Mouse (Mus musculus): ENCODE results near the gene Nfatc3. TPM values are rescaled to one million over a fixed set of nuclear protein-coding genes. Genes with fewer than 3 reads are reported as not detected.
A peak's percentile ranks its signal among the peaks of the same experiment; 100 is the strongest.
"Not testable (repeated sequence)": the region's sequence is repeated elsewhere in the genome, so short reads cannot be mapped to it uniquely, and the experiment has no call there.

The Nfatc3 gene
- polyA plus RNA-seq (2014; fragmentation: Nextera tagmentation; extraction: Ambion mirVana) = 6.9 and 7.6 TPM in 2 replicates

DNA sequence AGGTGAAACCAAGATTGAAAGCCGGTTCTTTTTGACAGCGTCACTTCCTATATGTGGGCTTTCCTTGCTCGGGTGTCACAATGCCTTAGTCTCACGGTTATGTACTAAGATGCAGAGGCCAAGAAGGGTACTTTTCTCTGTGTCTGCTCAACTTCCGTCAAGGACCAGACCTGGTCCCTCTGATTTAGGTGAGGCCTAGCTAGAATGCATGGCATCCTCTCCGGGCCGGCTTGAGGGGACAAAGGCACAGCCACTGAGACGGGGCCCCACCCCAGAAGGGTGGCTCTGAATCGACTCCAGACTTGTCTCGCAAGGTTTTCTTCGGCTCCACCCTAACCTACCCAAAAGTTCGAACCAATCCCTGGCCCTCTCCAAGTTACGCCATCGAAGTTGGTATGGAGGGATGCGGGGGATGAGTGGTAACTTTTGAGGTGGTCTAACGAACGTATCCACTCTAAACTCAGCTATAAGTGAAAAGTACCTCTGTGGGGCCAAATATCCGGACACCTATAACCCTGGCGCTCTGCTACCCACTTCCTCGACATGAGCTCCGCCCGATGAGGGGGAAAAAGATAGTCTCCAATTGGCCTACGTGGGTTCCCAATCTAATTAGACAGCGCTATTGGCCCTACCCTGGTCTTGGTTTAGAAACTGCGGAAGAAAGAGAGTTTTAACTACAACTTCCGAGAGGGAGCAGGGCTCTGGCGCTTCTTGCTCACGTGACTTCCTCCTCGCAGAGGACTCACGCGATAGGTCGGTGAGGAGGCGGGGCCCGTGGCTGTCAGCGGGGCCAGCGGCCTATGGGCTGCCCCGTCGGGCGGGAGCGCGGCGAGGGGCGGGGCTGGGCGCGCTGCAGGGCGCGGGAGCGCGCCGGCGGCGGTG, at the start of gene Nfatc3:
Gene Nfatc3, plus strand, starts transcription at position 110 of the 882 bp plus-strand sequence.
- WGBS = 1% methylated on average over 52 of the region's 52 CpGs
- ATAC-seq (replicated peaks; ENCODE audit: low FRiP score, low TSS enrichment, low read depth) = peak; percentile 98
- H3K27ac ChIP-seq (ENCODE audit: low read depth) = peak within 1 kb of the TSS; percentile 94

DNA sequence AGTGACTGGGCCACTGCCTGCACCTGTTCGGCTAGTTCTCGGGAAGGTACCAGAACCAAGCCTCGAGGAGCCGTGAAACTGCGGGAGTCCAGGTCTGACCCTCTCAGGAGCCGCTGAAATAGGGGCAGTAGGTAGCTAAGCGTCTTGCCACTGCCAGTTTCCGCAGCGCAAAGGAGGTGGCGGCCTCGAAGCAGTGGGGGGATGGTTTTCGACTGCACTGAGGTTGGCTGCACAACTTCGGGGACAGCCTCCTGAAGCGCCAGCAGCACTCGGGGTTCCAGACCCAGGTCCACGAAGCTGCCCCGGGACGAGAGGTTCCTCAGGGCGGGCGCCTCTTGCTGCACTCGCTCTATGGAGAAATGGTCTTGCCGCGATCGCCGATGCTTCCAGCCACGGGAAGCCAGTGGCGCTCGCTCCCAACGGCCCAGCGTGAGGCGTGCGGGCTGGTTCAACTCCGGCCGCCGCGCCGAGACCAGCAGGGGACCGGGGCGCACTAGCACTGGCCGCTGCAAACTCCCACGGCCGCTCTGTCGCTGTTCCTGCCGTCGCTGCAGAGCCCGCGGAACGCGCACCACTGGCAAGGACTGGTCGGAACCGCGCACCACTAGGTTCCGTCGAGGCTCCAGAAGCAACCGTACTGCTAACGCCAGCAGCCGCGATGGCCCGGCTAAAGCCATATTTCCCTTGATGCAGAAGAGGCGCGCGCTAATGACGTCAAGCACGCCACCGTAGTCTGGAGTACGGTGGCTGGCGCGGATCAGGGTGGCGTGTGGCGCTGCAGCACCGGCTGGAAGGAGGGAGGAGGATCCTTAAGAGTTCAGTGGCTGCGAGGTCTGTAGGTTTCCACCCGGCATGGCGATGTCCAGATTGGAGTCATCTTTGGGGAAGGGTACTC, 47.6 kb upstream of the Nfatc3 start:
- DNase-seq (ENCODE audit: low spot score) (peak; percentile 96), ATAC-seq (replicated peaks; ENCODE audit: low FRiP score, low TSS enrichment, low read depth) (peak; percentile 97)
- Histone ChIP-seq H3K36me3 (ENCODE audit: control insufficient read depth, insufficient read depth, low read length) (peaks cover 6% of the 10 kb centered on the region; the same call in 1 of the 2 replicates), H3K4me3 (ENCODE audit: low read depth, low read length) (peak overlapping the region; percentile 97), H3K9ac (ENCODE audit: low read length) (peak overlapping the region; percentile 88), H3K4me1 (replicated peaks; ENCODE audit: control insufficient read depth, insufficient read depth, low read length) (peaks cover 8% of the 10 kb centered on the region), H3K9me3 (ENCODE audit: control insufficient read depth, low read length) (no peaks in the 10 kb centered on the region), H3K4me2 (ENCODE audit: low read length) (peak overlapping the region; percentile 85), H3K27me3 (replicated peaks; ENCODE audit: control insufficient read depth, insufficient read depth, low read length) (no peaks in the 10 kb centered on the region), H3K27ac (ENCODE audit: low read depth) (peak overlapping the region; percentile 57)
- 1% methylated on average over 74 of the region's 74 CpGs for WGBS

More for the DNA sequence above, at the start of gene Nfatc3:
- no peaks in the 10 kb centered on the region for H3K9me3 ChIP-seq (ENCODE audit: control insufficient read depth, low read length)
- no peaks in the 10 kb centered on the region for H3K36me3 ChIP-seq (ENCODE audit: control insufficient read depth, insufficient read depth, low read length)
- H3K4me3 ChIP-seq (ENCODE audit: low read depth, low read length) = peak within 1 kb of the TSS; percentile 83
- H3K4me2 ChIP-seq (ENCODE audit: low read length) = peak within 1 kb of the TSS; percentile 97
- H3K4me1 ChIP-seq (replicated peaks; ENCODE audit: control insufficient read depth, insufficient read depth, low read length) = peaks cover 22% of the 10 kb centered on the region
- peak; percentile 87 for DNase-seq (ENCODE audit: low spot score)
- H3K9ac ChIP-seq (ENCODE audit: low read length) = peak within 1 kb of the TSS; percentile 81
- no peaks in the 10 kb centered on the region for H3K27me3 ChIP-seq (replicated peaks; ENCODE audit: control insufficient read depth, insufficient read depth, low read length)

DNA sequence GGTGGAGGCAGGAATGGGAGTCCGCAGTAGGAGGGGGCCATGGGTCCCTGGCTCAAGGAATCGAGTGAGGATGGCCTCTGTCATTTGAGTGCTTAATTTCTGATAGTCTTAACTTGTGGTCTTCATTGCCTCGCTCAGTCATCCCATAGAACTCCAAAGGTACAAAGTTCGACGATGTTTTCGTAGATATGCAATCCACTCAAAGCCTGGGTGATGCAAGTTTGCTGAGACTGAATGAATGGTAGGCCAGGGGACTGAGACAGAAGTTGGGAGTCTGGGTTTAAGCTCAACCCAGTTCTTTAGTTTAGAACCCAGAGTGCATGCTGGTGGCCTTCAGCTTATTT, 47.0 kb upstream of the Nfatc3 start, which contains the start of gene Ddx28:
Gene Ddx28, minus strand, starts transcription at position 240 of the 344 bp plus-strand sequence.
- H3K4me1 ChIP-seq (replicated peaks; ENCODE audit: control insufficient read depth, insufficient read depth, low read length) = peaks cover 8% of the 10 kb centered on the region
- no peaks in the 10 kb centered on the region for H3K9me3 ChIP-seq (ENCODE audit: control insufficient read depth, low read length)
- H3K4me2 ChIP-seq (ENCODE audit: low read length) = peak within 1 kb of the TSS; percentile 85
- 2% methylated on average over 6 of the region's 6 CpGs for WGBS
- peak within 1 kb of the TSS; percentile 88 for H3K9ac ChIP-seq (ENCODE audit: low read length)
- ATAC-seq (replicated peaks; ENCODE audit: low FRiP score, low TSS enrichment, low read depth) = no peak
- peaks cover 9% of the 10 kb centered on the region; the same call in 1 of the 2 replicates for H3K36me3 ChIP-seq (ENCODE audit: control insufficient read depth, insufficient read depth, low read length)
- peak within 1 kb of the TSS; percentile 57 for H3K27ac ChIP-seq (ENCODE audit: low read depth)
- peak within 1 kb of the TSS; percentile 97 for H3K4me3 ChIP-seq (ENCODE audit: low read depth, low read length)
- H3K27me3 ChIP-seq (replicated peaks; ENCODE audit: control insufficient read depth, insufficient read depth, low read length) = no peaks in the 10 kb centered on the region
- no peak for DNase-seq (ENCODE audit: low spot score)

DNA sequence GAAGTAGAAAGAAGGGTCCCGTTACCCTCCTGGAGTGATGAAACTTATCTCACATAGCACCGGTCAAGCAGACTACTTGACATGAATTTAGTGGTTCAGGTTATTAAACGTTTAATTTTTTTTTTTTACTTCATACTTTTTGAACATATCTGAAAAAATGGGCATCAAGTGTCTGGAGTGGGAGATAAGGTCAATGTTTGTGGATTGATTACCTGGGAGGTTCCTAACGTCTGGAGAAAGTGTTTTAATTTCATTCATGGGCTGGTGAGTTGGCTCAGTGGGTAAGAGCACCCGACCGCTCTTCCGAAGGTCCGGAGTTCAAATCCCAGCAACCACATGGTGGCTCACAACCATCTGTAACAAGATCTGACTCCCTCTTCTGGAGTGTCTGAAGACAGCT, 46.4 kb upstream of the Nfatc3 start:
- not testable (repeated sequence) for ATAC-seq (replicated peaks; ENCODE audit: low FRiP score, low TSS enrichment, low read depth); H3K9me3 ChIP-seq (ENCODE audit: control insufficient read depth, low read length); H3K27me3 ChIP-seq (replicated peaks; ENCODE audit: control insufficient read depth, insufficient read depth, low read length); H3K27ac ChIP-seq (ENCODE audit: low read depth); DNase-seq (ENCODE audit: low spot score); H3K9ac ChIP-seq (ENCODE audit: low read length); H3K36me3 ChIP-seq (ENCODE audit: control insufficient read depth, insufficient read depth, low read length); H3K4me1 ChIP-seq (replicated peaks; ENCODE audit: control insufficient read depth, insufficient read depth, low read length)
- 80% methylated on average over 8 of the region's 8 CpGs for WGBS
- Histone ChIP-seq H3K4me3 (ENCODE audit: low read depth, low read length) (peak overlapping the region; percentile 97; the same call in 1 of the 2 replicates), H3K4me2 (ENCODE audit: low read length) (peak overlapping the region; percentile 85)

DNA sequence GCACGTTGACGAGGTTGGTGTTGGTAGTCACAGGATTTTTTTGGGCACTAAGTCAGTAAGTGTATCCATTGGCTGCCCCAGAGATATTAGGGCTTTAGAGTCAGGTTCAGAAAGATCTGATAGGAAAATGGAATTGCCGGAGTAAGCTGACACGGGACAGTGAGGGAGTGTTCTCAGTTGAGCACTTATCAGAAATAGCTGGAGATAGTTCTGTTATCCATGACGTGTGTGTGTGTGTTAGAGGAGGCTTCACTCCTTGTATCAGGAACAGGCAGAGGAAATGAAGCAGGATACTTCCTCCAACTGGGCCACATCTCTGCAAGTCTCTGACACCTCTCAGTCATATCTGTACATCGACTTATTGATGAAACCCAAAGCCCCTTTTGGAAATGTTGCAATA, 42.4 kb upstream of the Nfatc3 start:
- H3K9me3 ChIP-seq (ENCODE audit: control insufficient read depth, low read length) = no peaks in the 10 kb centered on the region
- H3K4me2 ChIP-seq (ENCODE audit: low read length) = no peak overlapping the region
- 92% methylated on average over 6 of the region's 6 CpGs for WGBS
- no peak overlapping the region for H3K4me3 ChIP-seq (ENCODE audit: low read depth, low read length)
- H3K27me3 ChIP-seq (replicated peaks; ENCODE audit: control insufficient read depth, insufficient read depth, low read length) = no peaks in the 10 kb centered on the region
- H3K36me3 ChIP-seq (ENCODE audit: control insufficient read depth, insufficient read depth, low read length) = peaks cover 7% of the 10 kb centered on the region; the same call in 1 of the 2 replicates
- H3K9ac ChIP-seq (ENCODE audit: low read length) = no peak overlapping the region
- no peak for DNase-seq (ENCODE audit: low spot score)
- no peak overlapping the region for H3K27ac ChIP-seq (ENCODE audit: low read depth)
- no peaks in the 10 kb centered on the region for H3K4me1 ChIP-seq (replicated peaks; ENCODE audit: control insufficient read depth, insufficient read depth, low read length)
- ATAC-seq (replicated peaks; ENCODE audit: low FRiP score, low TSS enrichment, low read depth) = no peak

DNA sequence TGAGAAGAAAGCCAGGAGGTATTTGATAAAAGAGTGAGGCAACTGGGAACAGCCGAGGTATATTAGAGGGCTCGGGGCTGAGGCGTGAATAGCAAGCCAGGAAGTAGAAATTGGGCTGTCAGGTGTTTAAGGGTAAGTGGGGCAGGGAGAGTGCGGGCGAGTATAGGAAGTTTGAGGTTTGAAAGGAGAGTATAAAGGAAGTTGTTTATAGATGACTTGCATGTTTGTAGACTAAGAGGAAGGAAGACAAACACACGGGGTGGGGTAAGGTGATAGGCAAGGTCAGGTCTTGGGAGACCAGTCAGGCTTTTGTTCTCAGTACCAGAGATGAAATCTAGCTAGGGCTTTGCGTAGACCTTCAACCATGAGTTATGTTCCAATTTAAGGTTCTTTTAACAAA, 41.5 kb upstream of the Nfatc3 start:
- Histone ChIP-seq H3K36me3 (ENCODE audit: control insufficient read depth, insufficient read depth, low read length) (peaks cover 7% of the 10 kb centered on the region; the same call in 1 of the 2 replicates), H3K4me1 (replicated peaks; ENCODE audit: control insufficient read depth, insufficient read depth, low read length) (no peaks in the 10 kb centered on the region), H3K9ac (ENCODE audit: low read length) (no peak overlapping the region), H3K4me2 (ENCODE audit: low read length) (no peak overlapping the region), H3K9me3 (ENCODE audit: control insufficient read depth, low read length) (no peaks in the 10 kb centered on the region), H3K27ac (ENCODE audit: low read depth) (no peak overlapping the region), H3K27me3 (replicated peaks; ENCODE audit: control insufficient read depth, insufficient read depth, low read length) (no peaks in the 10 kb centered on the region), H3K4me3 (ENCODE audit: low read depth, low read length) (no peak overlapping the region)
- DNase-seq (ENCODE audit: low spot score) = no peak
- WGBS = 86% methylated on average over 7 of the region's 7 CpGs
- ATAC-seq (replicated peaks; ENCODE audit: low FRiP score, low TSS enrichment, low read depth) = no peak

DNA sequence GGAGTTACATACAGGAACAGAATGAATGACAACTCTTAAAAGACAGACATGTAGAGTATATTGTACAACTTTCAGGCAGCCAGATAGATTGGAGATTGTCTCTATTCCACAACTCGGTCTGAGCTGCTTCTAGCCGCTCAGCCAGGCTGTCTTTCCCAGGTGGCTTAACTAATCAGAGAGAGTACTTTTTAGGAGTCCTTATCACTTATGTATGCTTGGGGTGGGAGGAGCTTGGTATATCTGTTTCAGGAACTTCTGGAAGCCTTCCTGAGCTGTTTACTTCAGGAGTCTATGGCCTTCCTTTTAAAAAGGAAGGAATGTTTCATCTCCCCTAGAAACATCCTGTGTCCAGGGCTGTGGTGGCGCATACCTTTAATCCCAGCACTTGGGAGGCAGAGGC, 40.6 kb upstream of the Nfatc3 start:
- Histone ChIP-seq H3K27ac (ENCODE audit: low read depth) (no peak overlapping the region), H3K4me3 (ENCODE audit: low read depth, low read length) (no peak overlapping the region), H3K4me1 (replicated peaks; ENCODE audit: control insufficient read depth, insufficient read depth, low read length) (no peaks in the 10 kb centered on the region), H3K27me3 (replicated peaks; ENCODE audit: control insufficient read depth, insufficient read depth, low read length) (no peaks in the 10 kb centered on the region), H3K9ac (ENCODE audit: low read length) (no peak overlapping the region), H3K36me3 (ENCODE audit: control insufficient read depth, insufficient read depth, low read length) (peaks cover 7% of the 10 kb centered on the region; the same call in 1 of the 2 replicates), H3K9me3 (ENCODE audit: control insufficient read depth, low read length) (no peaks in the 10 kb centered on the region), H3K4me2 (ENCODE audit: low read length) (no peak overlapping the region)
- DNase-seq (ENCODE audit: low spot score) (no peak), ATAC-seq (replicated peaks; ENCODE audit: low FRiP score, low TSS enrichment, low read depth) (no peak)
- 88% methylated on average over 3 of the region's 3 CpGs for WGBS

DNA sequence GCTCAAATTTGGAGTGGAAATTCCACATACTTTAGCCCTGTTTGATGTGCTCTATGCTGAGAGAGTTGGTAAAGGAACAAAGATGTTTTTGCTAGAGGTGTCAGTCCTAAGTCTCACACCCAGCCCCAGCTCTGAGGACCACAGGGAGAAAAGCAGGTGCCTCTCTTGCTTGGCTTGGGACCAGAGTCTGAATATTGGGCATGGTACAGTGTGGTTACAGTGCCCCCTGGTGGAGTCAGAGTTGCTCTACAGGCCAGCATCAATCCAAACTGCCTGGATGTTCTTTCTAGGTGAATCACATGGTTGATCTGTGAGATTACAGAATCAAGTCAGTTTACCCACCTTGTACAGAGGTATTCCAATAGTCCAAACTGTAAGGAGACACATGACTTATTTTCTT, 36.2 kb upstream of the Nfatc3 start:
- peaks cover 9% of the 10 kb centered on the region; the same call in 1 of the 2 replicates for H3K36me3 ChIP-seq (ENCODE audit: control insufficient read depth, insufficient read depth, low read length)
- no peaks in the 10 kb centered on the region for H3K9me3 ChIP-seq (ENCODE audit: control insufficient read depth, low read length)
- no peak overlapping the region for H3K27ac ChIP-seq (ENCODE audit: low read depth)
- no peak overlapping the region for H3K9ac ChIP-seq (ENCODE audit: low read length)
- DNase-seq (ENCODE audit: low spot score) (peak; percentile 87), ATAC-seq (replicated peaks; ENCODE audit: low FRiP score, low TSS enrichment, low read depth) (peak; percentile 40)
- H3K4me2 ChIP-seq (ENCODE audit: low read length) = no peak overlapping the region
- no peaks in the 10 kb centered on the region for H3K27me3 ChIP-seq (replicated peaks; ENCODE audit: control insufficient read depth, insufficient read depth, low read length)
- H3K4me3 ChIP-seq (ENCODE audit: low read depth, low read length) = no peak overlapping the region
- H3K4me1 ChIP-seq (replicated peaks; ENCODE audit: control insufficient read depth, insufficient read depth, low read length) = no peaks in the 10 kb centered on the region
